Mouse (Mus musculus) liver, postnatal 0 days (tissue): ENCODE measurements around the gene Sorl1.

Source experiments
- CTCF ChIP-seq: sonication (generic); IDR thresholded peaks from 2 replicates; pipeline ENCODE4 v1.5.1; 2016; ENCODE audit warnings: antibody characterized with exemption, low read depth
- EP300 ChIP-seq: IDR thresholded peaks from 2 replicates; pipeline ENCODE4 v1.6.1; 2016; ENCODE audit warnings: antibody characterized with exemption, low read depth, mild to moderate bottlenecking

DNA sequence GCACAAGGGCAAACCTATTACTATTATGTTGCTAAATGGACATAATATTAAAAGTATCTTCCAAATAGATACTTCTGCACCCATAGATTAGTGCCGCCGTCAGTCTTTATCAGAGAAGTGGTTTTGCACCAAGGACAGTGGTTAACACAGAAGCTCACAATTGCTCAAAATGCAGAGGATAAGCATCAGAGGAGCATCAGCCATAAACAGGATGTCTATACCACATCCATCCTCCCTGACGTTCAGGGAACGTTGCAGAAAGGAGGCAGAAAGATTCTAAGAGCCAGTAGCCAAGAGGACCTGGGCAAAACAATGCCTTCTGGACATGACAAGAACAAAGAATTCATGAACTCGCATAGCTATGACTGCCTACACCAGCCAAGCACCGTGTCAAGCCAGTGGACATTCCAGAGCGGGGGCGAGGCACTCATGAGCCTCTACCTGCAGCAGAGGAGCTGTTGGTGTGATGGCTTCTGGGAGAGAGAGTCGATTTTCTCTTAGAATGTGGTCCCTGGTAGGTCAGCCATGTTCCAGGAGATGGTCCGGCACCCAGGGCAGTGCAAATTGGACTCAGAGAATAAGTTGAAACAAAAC lies 47.7 kb downstream of the Sorl1 start:
- TF ChIP-seq CTCF (no peak), EP300 (no peak)
